Mouse (Mus musculus) stomach, embryonic 16.5 days (tissue): ENCODE measurements around the gene Il24. TPM values are rescaled to one million over a fixed set of nuclear protein-coding genes. Genes with fewer than 3 reads are reported as not detected.

Experiments used
- ATAC-seq: fragments of 200-750 bp; cut with Nextera tagmentation; 2 replicates; pipeline ENCODE4 v1.8.0; 2017; ENCODE audit warnings: moderate number of reproducible peaks, moderate TSS enrichment; ENCODE audit not compliant: insufficient read depth, low FRiP score
- H3K27ac ChIP-seq: fragments of 300-500 bp; sonication (generic); 2 replicates; pipeline ENCODE4 v1.5.1; 2014; ENCODE audit warnings: low read length
- H3K27me3 ChIP-seq: fragments of 300-500 bp; sonication (generic); 2 replicates; pipeline ENCODE4 v1.6.1; 2014; ENCODE audit warnings: low read length, control low read depth, mixed read lengths; ENCODE audit not compliant: control insufficient read depth, insufficient read depth
- H3K36me3 ChIP-seq: fragments of 300-500 bp; sonication (generic); 2 replicates; pipeline ENCODE4 v1.6.1; 2014; ENCODE audit warnings: low read length; ENCODE audit not compliant: control insufficient read depth, insufficient read depth
- H3K4me1 ChIP-seq: fragments of 300-500 bp; sonication (generic); 2 replicates; pipeline ENCODE4 v1.6.1; 2014; ENCODE audit warnings: low read length, control low read depth, mixed read lengths; ENCODE audit not compliant: control insufficient read depth, insufficient read depth
- H3K4me2 ChIP-seq: fragments of 300-500 bp; sonication (generic); 2 replicates; pipeline ENCODE4 v1.6.1; 2014; ENCODE audit warnings: low read depth, low read length, mixed read lengths
- H3K4me3 ChIP-seq: fragments of 300-500 bp; sonication (generic); replicated peaks from 2 replicates; pipeline ENCODE4 v1.5.1; 2014; ENCODE audit warnings: mild to moderate bottlenecking, low read length
- H3K9ac ChIP-seq: fragments of 300-500 bp; sonication (generic); 2 replicates; pipeline ENCODE4 v1.6.1; 2014; ENCODE audit warnings: low read length
- H3K9me3 ChIP-seq: fragments of 300-500 bp; sonication (generic); replicated peaks from 2 replicates; pipeline ENCODE4 v1.6.1; 2016; ENCODE audit warnings: low read length, control low read depth; ENCODE audit not compliant: control insufficient read depth
- WGBS: fragments of 180-500 bp; shearing (Covaris S2); extraction: QIAGEN DNeasy Blood & Tissue Kit; methylation state at CpG from one replicate; pipeline ENCODE4 v1.1.7; 2014; 5-methylcytosine and 5-hydroxymethylcytosine counted together
- polyA plus RNA-seq: library from polyadenylated mRNA; unstranded; fragments of >200 nt; fragmentation: Nextera tagmentation; extraction: Ambion mirVana; gene quantifications from 2 replicates; pipeline ENCODE4 v1.2.1, GENCODE M21; 2015

Il24 gene
- polyA plus RNA-seq, 1 experiment from 2014 or later, result not detected

- no peaks in the 10 kb centered on the region for H3K4me1 ChIP-seq
- H3K9me3 ChIP-seq, result no peaks in the 10 kb centered on the region
- no peak for ATAC-seq
- 51% methylated on average over 6 of the region's 6 CpGs for WGBS
- no peak overlapping the region for H3K4me2 ChIP-seq
- H3K27me3 ChIP-seq, result no peaks in the 10 kb centered on the region
- H3K9ac ChIP-seq, result no peak overlapping the region
- H3K4me3 ChIP-seq, result no peak overlapping the region
- H3K27ac ChIP-seq, result no peak overlapping the region
- no peaks in the 10 kb centered on the region for H3K36me3 ChIP-seq
These were observed 49.0 kb downstream of the Il24 start for GRCm38 (mm10) chr1:130838288-130838687.

DNA sequence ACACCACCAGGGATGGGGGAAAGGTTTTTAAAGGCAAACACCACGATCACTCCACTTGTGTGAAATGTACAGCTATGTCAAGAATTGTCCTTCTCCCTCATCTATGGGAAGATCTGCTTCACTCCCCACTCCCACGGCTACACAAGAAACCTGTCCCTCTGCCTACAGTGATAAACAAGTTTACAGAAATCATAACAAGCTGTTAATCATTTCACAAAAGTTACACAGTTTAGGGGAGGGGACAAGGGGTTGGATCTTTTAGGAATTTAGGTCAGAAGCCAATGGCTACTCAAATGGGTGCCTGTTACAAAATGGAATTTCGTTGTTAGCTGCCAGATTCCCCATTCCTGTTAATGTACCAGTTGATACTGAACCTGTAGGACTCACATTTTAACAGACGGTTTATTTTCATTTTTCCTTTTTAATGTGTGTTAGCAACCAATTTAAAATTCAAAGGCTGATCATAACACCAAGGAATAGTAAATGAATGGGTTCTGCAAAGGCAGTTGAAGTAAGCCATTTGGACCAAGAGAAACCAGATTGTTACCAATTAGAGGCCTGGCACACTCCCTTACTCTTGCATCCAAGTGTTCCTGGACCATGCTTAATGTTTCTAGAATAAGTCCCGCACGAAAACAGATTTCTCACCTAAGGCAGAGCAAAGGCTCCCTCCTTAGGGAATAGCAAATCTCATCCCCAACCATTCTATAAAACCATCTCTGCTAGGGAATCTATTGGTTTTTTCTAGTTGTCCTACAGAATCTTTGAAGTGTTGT lies 51.9 kb downstream of the Il24 start:
- Histone ChIP-seq H3K9ac (no peak overlapping the region), H3K27ac (no peak overlapping the region), H3K4me2 (no peak overlapping the region), H3K27me3 (no peaks in the 10 kb centered on the region), H3K4me3 (no peak overlapping the region), H3K9me3 (no peaks in the 10 kb centered on the region), H3K4me1 (no peaks in the 10 kb centered on the region), H3K36me3 (no peaks in the 10 kb centered on the region)
- 78% methylated on average over 6 of the region's 6 CpGs for WGBS
- no peak for ATAC-seq

- no peaks in the 10 kb centered on the region for H3K9me3 ChIP-seq
- H3K36me3 ChIP-seq, result no peaks in the 10 kb centered on the region
- no peak overlapping the region for H3K4me2 ChIP-seq
- no peaks in the 10 kb centered on the region for H3K4me1 ChIP-seq
- H3K27me3 ChIP-seq, result no peaks in the 10 kb centered on the region
- H3K27ac ChIP-seq, result no peak overlapping the region
- no peak overlapping the region for H3K9ac ChIP-seq
- 72% methylated on average over 5 of the region's 5 CpGs for WGBS
- peak; percentile 59 for ATAC-seq
- no peak overlapping the region for H3K4me3 ChIP-seq
These were observed 54.8 kb downstream of the Il24 start for GRCm38 (mm10) chr1:130832230-130833149.

Other genes with a start within 250 kb of the Il24 start
- gene C4bp, start 225.8 kb downstream of the Il24 start, polyA plus RNA-seq, result 0.45 and 0.81 TPM in 2 replicates
- 0.09 TPM in 1 of 2 replicates, not detected in the other for gene Gm29427, start 171.7 kb downstream of the Il24 start, polyA plus RNA-seq
- gene Yod1, start 170.1 kb downstream of the Il24 start, polyA plus RNA-seq, result 14.9 and 15.8 TPM in 2 replicates
- 11.3 and 11.6 TPM in 2 replicates for gene Pfkfb2, start 158.2 kb downstream of the Il24 start, polyA plus RNA-seq
- 44.2 and 52.0 TPM in 2 replicates for gene AA986860, start 155.5 kb downstream of the Il24 start, polyA plus RNA-seq
- 0.42 and 0.56 TPM in 2 replicates for gene Fcamr, start 86.6 kb downstream of the Il24 start, polyA plus RNA-seq
- 0.34 and 0.70 TPM in 2 replicates for gene Pigr, start 60.8 kb downstream of the Il24 start, polyA plus RNA-seq
- gene Fcmr, start 21.8 kb downstream of the Il24 start, polyA plus RNA-seq, result 0.40 TPM in 1 of 2 replicates, not detected in the other
- not detected in 2 replicates for gene Il20, start 24.0 kb upstream of the Il24 start, polyA plus RNA-seq
- not detected in 2 replicates for gene Il19, start 52.7 kb upstream of the Il24 start, polyA plus RNA-seq
- not detected in 2 replicates for gene Il10, start 132.4 kb upstream of the Il24 start, polyA plus RNA-seq
- gene Mapkapk2, start 210.4 kb upstream of the Il24 start, polyA plus RNA-seq, result 16.6 and 18.0 TPM in 2 replicates